Mouse (Mus musculus): ENCODE results near the gene Ubxn11. TPM values are rescaled to one million over a fixed set of nuclear protein-coding genes. Genes with fewer than 3 reads are reported as not detected.
A peak's percentile ranks its signal among the peaks of the same experiment; 100 is the strongest.

The Ubxn11 gene
- polyA plus RNA-seq (2015; fragmentation: Nextera tagmentation; extraction: Ambion mirVana), result 4.4 and 6.0 TPM in 2 replicates

- no peaks in the 10 kb centered on the region for H3K27me3 ChIP-seq (replicated peaks)
- peak within 1 kb of the TSS; percentile 73 for H3K4me2 ChIP-seq (replicated peaks)
- peak within 1 kb of the TSS; percentile 61 for H3K4me3 ChIP-seq (replicated peaks)
- ATAC-seq, result peak; percentile 98
- no peak within 1 kb of the TSS for H3K27ac ChIP-seq
- H3K4me1 ChIP-seq (replicated peaks), result no peaks in the 10 kb centered on the region; the same call in 1 of the 2 replicates
- H3K36me3 ChIP-seq, result no peaks in the 10 kb centered on the region
- 17% methylated on average over 34 of the region's 34 CpGs for WGBS
- no peaks in the 10 kb centered on the region for H3K9me3 ChIP-seq
- H3K9ac ChIP-seq, result peak within 1 kb of the TSS; percentile 43
These were observed at the start of gene Ubxn11 for GRCm38 (mm10) chr4:134101979-134102741. Ubxn11 (plus strand) TSS chr4:134102570.

DNA sequence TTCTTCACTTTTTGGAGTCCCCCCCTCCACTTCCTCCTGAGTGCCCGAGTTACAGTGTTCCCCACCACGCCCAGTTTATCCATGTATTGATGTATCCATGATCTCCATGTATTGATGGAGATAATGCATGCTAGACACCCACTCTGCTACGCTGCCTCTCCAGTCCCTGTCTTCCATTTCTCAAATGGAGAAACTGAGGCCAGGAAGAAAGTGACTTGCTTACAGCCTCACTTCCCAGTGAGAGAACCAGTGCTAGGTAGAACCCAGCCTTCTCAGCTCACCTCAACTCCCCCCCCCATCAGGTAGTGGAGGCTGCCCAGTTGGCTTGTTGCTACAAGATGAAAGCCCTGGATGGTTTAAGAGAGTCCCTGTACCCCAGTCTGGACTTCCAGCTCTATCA, 48.8 kb upstream of the Ubxn11 start, which contains the start of gene Zfp683:
TSS of gene Zfp683 (plus strand) at position 301 of the 400 bp plus-strand sequence.
- ATAC-seq, result no peak
- Histone ChIP-seq H3K36me3 (no peaks in the 10 kb centered on the region), H3K4me3 (replicated peaks) (no peak within 1 kb of the TSS), H3K9ac (no peak within 1 kb of the TSS), H3K4me2 (replicated peaks) (no peak within 1 kb of the TSS), H3K27me3 (replicated peaks) (no peaks in the 10 kb centered on the region; the same call in 1 of the 2 replicates), H3K27ac (no peak within 1 kb of the TSS), H3K4me1 (replicated peaks) (0 out of 2 replicates have a peak, but pooled peaks cover 6% of the 10 kb centered on the region), H3K9me3 (no peaks in the 10 kb centered on the region)
- WGBS, result 81% methylated on average over 3 of the region's 3 CpGs

DNA sequence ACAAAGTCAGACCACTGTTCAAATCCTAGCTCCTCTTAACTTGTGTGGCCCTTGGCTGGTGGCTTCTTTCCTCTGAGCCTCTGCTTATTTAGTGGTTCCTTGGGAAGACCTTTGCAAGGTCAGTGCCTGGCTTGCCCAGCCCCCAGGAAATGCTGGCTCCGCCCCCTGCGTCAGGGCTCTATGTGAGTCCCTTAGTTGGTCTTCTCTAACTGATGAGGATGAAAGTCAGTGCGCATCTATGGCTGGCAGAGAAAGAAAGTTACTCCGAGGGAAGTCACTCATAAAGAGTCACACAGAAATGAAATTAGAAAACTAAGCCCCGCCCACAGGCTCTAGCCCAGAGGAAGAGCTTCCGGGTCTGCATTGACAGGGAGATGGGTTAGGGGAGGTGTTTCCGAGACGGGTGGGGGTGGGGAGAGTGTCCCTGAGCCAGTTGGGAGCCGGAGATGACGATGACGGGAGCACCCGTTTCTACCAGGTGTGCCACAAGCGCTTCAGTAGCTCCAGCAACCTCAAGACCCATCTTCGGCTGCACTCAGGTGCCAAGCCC, 44.1 kb upstream of the Ubxn11 start:
- H3K27me3 ChIP-seq (replicated peaks), result no peaks in the 10 kb centered on the region; the same call in 1 of the 2 replicates
- no peak overlapping the region for H3K4me3 ChIP-seq (replicated peaks)
- H3K36me3 ChIP-seq, result no peaks in the 10 kb centered on the region
- H3K9me3 ChIP-seq, result no peaks in the 10 kb centered on the region
- no peak overlapping the region; the same call in 1 of the 2 replicates for H3K9ac ChIP-seq
- H3K4me2 ChIP-seq (replicated peaks), result peak overlapping the region; percentile 36
- H3K4me1 ChIP-seq (replicated peaks), result peaks cover 15% of the 10 kb centered on the region; the same call in 1 of the 2 replicates
- no peak overlapping the region for H3K27ac ChIP-seq
- 19% methylated on average over 14 of the region's 14 CpGs for WGBS
- ATAC-seq, result no peak

DNA sequence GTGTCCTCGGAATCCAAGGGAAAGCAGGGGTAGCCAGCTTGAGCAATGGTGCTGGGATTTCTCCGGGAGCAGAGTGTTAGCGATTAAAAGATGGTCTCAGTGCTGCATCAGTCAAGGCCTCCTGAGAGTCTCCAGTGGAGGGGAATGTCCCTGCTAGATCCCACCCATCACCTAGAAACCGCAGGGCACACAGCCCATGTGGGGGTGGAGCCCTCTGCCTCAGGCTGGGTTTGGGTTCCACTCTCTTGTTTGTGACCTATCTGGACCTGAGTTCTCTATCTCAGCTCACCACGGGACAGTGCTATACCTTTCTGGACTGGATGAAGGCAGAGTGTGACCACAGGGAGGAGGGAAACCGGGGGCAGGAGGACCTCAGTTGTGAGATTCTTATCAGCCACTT, 43.5 kb upstream of the Ubxn11 start:
- Histone ChIP-seq H3K9me3 (no peaks in the 10 kb centered on the region), H3K27me3 (replicated peaks) (no peaks in the 10 kb centered on the region; the same call in 1 of the 2 replicates), H3K27ac (no peak overlapping the region), H3K4me2 (replicated peaks) (no peak overlapping the region; the same call in 1 of the 2 replicates), H3K9ac (no peak overlapping the region), H3K4me3 (replicated peaks) (no peak overlapping the region), H3K36me3 (no peaks in the 10 kb centered on the region), H3K4me1 (replicated peaks) (peaks cover 15% of the 10 kb centered on the region; the same call in 1 of the 2 replicates)
- 82% methylated on average over 6 of the region's 6 CpGs for WGBS
- no peak for ATAC-seq

GRCm38 (mm10) chr4:134060135-134060865, 42.1 kb upstream of the Ubxn11 start, which contains the start of gene Crybg2:
Crybg2 (plus strand) TSS chr4:134060815.
- peak within 1 kb of the TSS; percentile 67 for H3K27ac ChIP-seq
- 47% methylated on average over 28 of the region's 28 CpGs for WGBS
- no peak within 1 kb of the TSS for H3K4me2 ChIP-seq (replicated peaks)

GRCm38 (mm10) chr4:134061166-134061830, 41.1 kb upstream of the Ubxn11 start:
- Histone ChIP-seq H3K4me3 (replicated peaks) (no peak overlapping the region), H3K36me3 (no peaks in the 10 kb centered on the region), H3K9ac (no peak overlapping the region), H3K27ac (peak overlapping the region; percentile 67), H3K27me3 (replicated peaks) (peaks cover 5% of the 10 kb centered on the region; the same call in 1 of the 2 replicates), H3K4me1 (replicated peaks) (peaks cover 15% of the 10 kb centered on the region; the same call in 1 of the 2 replicates), H3K9me3 (no peaks in the 10 kb centered on the region), H3K4me2 (replicated peaks) (no peak overlapping the region)
- ATAC-seq, result peak; percentile 30
- 50% methylated on average over 18 of the region's 18 CpGs for WGBS

More at GRCm38 (mm10) chr4:134060135-134060865, 42.1 kb upstream of the Ubxn11 start, which contains the start of gene Crybg2:
- Histone ChIP-seq H3K36me3 (no peaks in the 10 kb centered on the region), H3K4me1 (replicated peaks) (peaks cover 15% of the 10 kb centered on the region; the same call in 1 of the 2 replicates), H3K9ac (no peak within 1 kb of the TSS), H3K27me3 (replicated peaks) (peaks cover 1% of the 10 kb centered on the region; the same call in 1 of the 2 replicates), H3K4me3 (replicated peaks) (no peak within 1 kb of the TSS), H3K9me3 (no peaks in the 10 kb centered on the region)
- ATAC-seq, result no peak

- Histone ChIP-seq H3K4me3 (replicated peaks) (no peak overlapping the region), H3K27me3 (replicated peaks) (peaks cover 5% of the 10 kb centered on the region; the same call in 1 of the 2 replicates), H3K27ac (peak overlapping the region; percentile 67), H3K4me2 (replicated peaks) (no peak overlapping the region), H3K9me3 (no peaks in the 10 kb centered on the region), H3K4me1 (replicated peaks) (peaks cover 20% of the 10 kb centered on the region; the same call in 1 of the 2 replicates), H3K9ac (no peak overlapping the region), H3K36me3 (no peaks in the 10 kb centered on the region)
- peak; percentile 88 for ATAC-seq
- 36% methylated on average over 8 of the region's 8 CpGs for WGBS
These were observed 40.4 kb upstream of the Ubxn11 start for GRCm38 (mm10) chr4:134061944-134062446.

DNA sequence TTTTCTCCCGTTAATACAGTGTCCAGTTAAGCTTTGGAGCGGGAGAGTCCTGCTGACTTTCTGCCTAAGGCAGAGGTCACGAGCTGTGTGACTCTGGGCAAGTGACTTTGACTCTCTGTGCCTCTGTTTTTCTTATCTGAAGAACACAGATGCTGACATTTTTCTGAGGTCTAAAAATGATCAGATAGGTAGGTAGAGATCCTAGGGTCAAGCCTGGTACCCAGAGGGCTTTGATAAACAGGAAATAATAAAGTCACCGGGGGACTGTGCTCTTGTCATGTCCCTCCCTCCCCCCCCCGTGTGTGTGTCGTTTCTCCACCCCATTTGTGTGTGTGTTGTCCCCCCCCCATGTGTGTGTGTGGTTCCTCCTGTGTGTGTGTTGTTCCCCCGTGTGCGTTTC, 39.8 kb upstream of the Ubxn11 start:
- 58% methylated on average over 8 of the region's 8 CpGs for WGBS
- Histone ChIP-seq H3K27me3 (replicated peaks) (peaks cover 5% of the 10 kb centered on the region; the same call in 1 of the 2 replicates), H3K9me3 (no peaks in the 10 kb centered on the region), H3K27ac (peak overlapping the region; percentile 67), H3K9ac (no peak overlapping the region), H3K4me3 (replicated peaks) (no peak overlapping the region), H3K4me2 (replicated peaks) (no peak overlapping the region), H3K4me1 (replicated peaks) (peaks cover 20% of the 10 kb centered on the region; the same call in 1 of the 2 replicates), H3K36me3 (no peaks in the 10 kb centered on the region)
- no peak; the same call in 1 of the 2 replicates for ATAC-seq

GRCm38 (mm10) chr4:134065431-134066004, 36.9 kb upstream of the Ubxn11 start:
- H3K4me2 ChIP-seq (replicated peaks), result peak overlapping the region; percentile 52
- H3K27ac ChIP-seq, result peak overlapping the region; percentile 41; the same call in 1 of the 2 replicates
- peak; percentile 24 for ATAC-seq
- peaks cover 5% of the 10 kb centered on the region; the same call in 1 of the 2 replicates for H3K27me3 ChIP-seq (replicated peaks)
- H3K9ac ChIP-seq, result 0 out of 2 replicates have a peak overlapping the region, but pooled peaks have one; percentile 18
- no peaks in the 10 kb centered on the region for H3K9me3 ChIP-seq
- 16% methylated on average over 23 of the region's 23 CpGs for whole genome bisulfite sequencing
- peak overlapping the region; percentile 35 for H3K4me3 ChIP-seq (replicated peaks)
- H3K36me3 ChIP-seq, result no peaks in the 10 kb centered on the region
- peaks cover 13% of the 10 kb centered on the region; the same call in 1 of the 2 replicates for H3K4me1 ChIP-seq (replicated peaks)

DNA sequence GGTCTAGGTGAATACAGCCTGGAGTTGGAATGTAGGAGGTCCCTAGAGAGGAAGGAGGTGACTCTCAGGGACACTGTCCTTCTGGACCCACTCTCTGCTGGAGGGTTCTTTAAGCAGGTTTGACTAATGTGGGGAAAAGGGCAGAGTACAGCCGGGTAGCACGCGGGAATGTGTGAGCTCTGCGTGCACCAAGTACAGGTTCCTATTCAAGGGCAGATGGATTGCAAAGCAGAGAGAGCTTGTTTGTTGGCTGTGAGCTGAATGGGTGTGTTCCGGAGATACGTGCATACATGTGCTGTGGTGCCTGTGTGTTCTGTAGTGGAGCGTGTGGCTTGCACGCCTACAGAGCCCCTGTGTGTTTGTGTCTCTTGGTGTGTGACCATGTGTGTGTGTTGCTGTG, 35.0 kb upstream of the Ubxn11 start:
- Histone ChIP-seq H3K9ac (no peak overlapping the region), H3K27me3 (replicated peaks) (peaks cover 5% of the 10 kb centered on the region; the same call in 1 of the 2 replicates), H3K9me3 (no peaks in the 10 kb centered on the region), H3K36me3 (no peaks in the 10 kb centered on the region), H3K4me3 (replicated peaks) (peak overlapping the region; percentile 23; the same call in 1 of the 2 replicates), H3K27ac (peak overlapping the region; percentile 61), H3K4me1 (replicated peaks) (peaks cover 5% of the 10 kb centered on the region; the same call in 1 of the 2 replicates), H3K4me2 (replicated peaks) (peak overlapping the region; percentile 52)
- 70% methylated on average over 8 of the region's 8 CpGs for WGBS
- ATAC-seq, result peak; percentile 68

All from intestine, embryonic 15.5 days (tissue).